8 mouse cellular contexts compared by ENCODE assay signal in genomic region chr9:122117112-122117616, GRCm38 (mm10). TPM values are rescaled to one million over a fixed set of nuclear protein-coding genes. Genes with fewer than 3 reads are reported as not detected.
DNase-seq lines count a peak whose midpoint lies in the region; ATAC-seq and TF ChIP-seq lines count a peak whose summit lies in the region.

Snrk (plus strand) TSS chr9:122117266.

- under 1% methylated on average over 64 of the region's 67 CpGs for WGBS in heart, embryonic 13.5 days
- WGBS in kidney, postnatal 0 days: 0% methylated on average over 54 of the region's 67 CpGs
- WGBS in liver, adult 2 months: 1% methylated on average over 67 of the region's 67 CpGs

- peak within 1 kb of the TSS; percentile 99 for H3K4me3 ChIP-seq in brown adipose tissue, adult 24 weeks (ENCODE audit: insufficient read depth, low read depth, low read length)
- peak within 1 kb of the TSS; percentile 94 for H3K4me3 ChIP-seq in heart, embryonic 13.5 days
- H3K4me3 ChIP-seq in kidney, postnatal 0 days (replicated peaks; ENCODE audit: low read depth, low read length): peak within 1 kb of the TSS; percentile 93
- H3K4me3 ChIP-seq in liver, adult 2 months (ENCODE audit: insufficient read depth, low read depth, low read length): peak within 1 kb of the TSS; percentile 100

- TF ChIP-seq POLR2A in liver, adult 2 months (IDR thresholded peaks at IDR 0.05; ENCODE audit: extremely low read depth, insufficient read depth, low read length): peak; percentile 94

- H3K36me3 ChIP-seq in heart, embryonic 13.5 days: peaks cover 14% of the 10 kb centered on the region; the same call in 1 of the 2 replicates
- no peaks in the 10 kb centered on the region; the same call in 1 of the 2 replicates for H3K36me3 ChIP-seq in kidney, postnatal 0 days (ENCODE audit: insufficient read depth, low read length)
- H3K36me3 ChIP-seq in liver, adult 2 months (ENCODE audit: control insufficient read depth, insufficient read depth, low read length): peaks cover 10% of the 10 kb centered on the region; the same call in 1 of the 2 replicates

- ATAC-seq in erythroid progenitor cell, adult 5-6 weeks (replicated peaks; ENCODE audit: low FRiP score, poor library complexity, severe bottlenecking): peak; percentile 82
- ATAC-seq in heart, embryonic 13.5 days (ENCODE audit: extremely low read depth, insufficient number of reproducible peaks, low FRiP score, low TSS enrichment): peak; percentile 93
- peak; percentile 94 for ATAC-seq in kidney, postnatal 0 days (replicated peaks; ENCODE audit: low FRiP score, low read depth)
- ATAC-seq in monocyte, adult 5-6 weeks (replicated peaks; ENCODE audit: insufficient number of reproducible peaks, low FRiP score, low TSS enrichment, poor library complexity, severe bottlenecking): peak; percentile 37

- peaks cover 31% of the 10 kb centered on the region for H3K79me2 ChIP-seq in liver, adult 2 months (ENCODE audit: control insufficient read depth, insufficient read depth, low read length)

- no peaks in the 10 kb centered on the region for H3K9me3 ChIP-seq in heart, embryonic 13.5 days
- no peaks in the 10 kb centered on the region for H3K9me3 ChIP-seq in kidney, postnatal 0 days (replicated peaks; ENCODE audit: low read length)

- peak within 1 kb of the TSS; percentile 100 for H3K27ac ChIP-seq in brown adipose tissue, adult 24 weeks (replicated peaks; ENCODE audit: low read depth, low read length)
- peak within 1 kb of the TSS; percentile 93 for H3K27ac ChIP-seq in heart, embryonic 13.5 days (replicated peaks)
- peak within 1 kb of the TSS; percentile 94 for H3K27ac ChIP-seq in kidney, postnatal 0 days
- peak within 1 kb of the TSS; percentile 100 for H3K27ac ChIP-seq in liver, adult 2 months (replicated peaks; ENCODE audit: insufficient read depth, low read depth, low read length)

- peak within 1 kb of the TSS; percentile 99 for H3K9ac ChIP-seq in heart, embryonic 13.5 days
- peak within 1 kb of the TSS; percentile 97 for H3K9ac ChIP-seq in kidney, postnatal 0 days (ENCODE audit: low read depth, low read length)
- peak within 1 kb of the TSS; percentile 100 for H3K9ac ChIP-seq in liver, adult 2 months (ENCODE audit: low read depth, low read length)

- TF ChIP-seq CTCF in kidney, postnatal 0 days (IDR thresholded peaks at IDR 0.05; ENCODE audit: low read depth): no peak
- no peak for TF ChIP-seq CTCF in liver, adult 2 months (IDR thresholded peaks at IDR 0.05; ENCODE audit: low read depth, low read length)

- no peaks in the 10 kb centered on the region for H3K27me3 ChIP-seq in heart, embryonic 13.5 days (replicated peaks)
- H3K27me3 ChIP-seq in kidney, postnatal 0 days (ENCODE audit: insufficient read depth, low read length): no peaks in the 10 kb centered on the region
- no peaks in the 10 kb centered on the region for H3K27me3 ChIP-seq in liver, adult 2 months (ENCODE audit: control insufficient read depth, insufficient read depth, low read length)

- peaks cover 15% of the 10 kb centered on the region for H3K4me1 ChIP-seq in brown adipose tissue, adult 24 weeks (ENCODE audit: control insufficient read depth, insufficient read depth, insufficient read length, low read length)
- H3K4me1 ChIP-seq in heart, embryonic 13.5 days: peaks cover 40% of the 10 kb centered on the region
- H3K4me1 ChIP-seq in kidney, postnatal 0 days (replicated peaks; ENCODE audit: insufficient read depth, low read length): 0 out of 2 replicates have a peak, but pooled peaks cover 11% of the 10 kb centered on the region
- H3K4me1 ChIP-seq in liver, adult 2 months (ENCODE audit: control insufficient read depth, insufficient read depth, low read length): peaks cover 30% of the 10 kb centered on the region

- DNase-seq in CD4-positive, CD25-positive, alpha-beta regulatory T cell, adult 2 months (ENCODE audit: low read depth, low spot score): peak; percentile 92
- peak; percentile 85 for DNase-seq in kidney, postnatal 0 days (ENCODE audit: low spot score)
- peak; percentile 64 for DNase-seq in liver, adult 2 months (ENCODE audit: extremely low read depth, low read depth, low spot score)
- peak; percentile 78 to 83 for DNase-seq in spleen, postnatal 36 days (ENCODE audit: low spot score in 2 of 2)

- peak within 1 kb of the TSS; percentile 91 for H3K4me2 ChIP-seq in heart, embryonic 13.5 days
- H3K4me2 ChIP-seq in kidney, postnatal 0 days (ENCODE audit: low read length): peak within 1 kb of the TSS; percentile 66

RNA-seq across cellular contexts. Expression of gene Snrk, which starts in this region (rescaled TPM):
- 78.1 and 111 TPM in 2 replicates for polyA plus RNA-seq in brown adipose tissue, adult 24 weeks (2012; ENCODE audit: insufficient read depth, insufficient read length, missing spikeins)
- 6.1 and 9.2 TPM in 2 replicates for total RNA-seq in erythroid progenitor cell, adult 5-6 weeks (2015; ENCODE audit: low replicate concordance)
- 5.9 and 11.7 TPM in 2 replicates for total RNA-seq in erythroid progenitor cell, adult 5-6 weeks (2017; ENCODE audit: low replicate concordance)
- 38.0 and 39.4 TPM in 2 replicates for polyA plus RNA-seq in heart, embryonic 13.5 days (2015; fragmentation: Nextera tagmentation; extraction: Ambion mirVana)
- polyA plus RNA-seq in kidney, postnatal 0 days (2015; fragmentation: Nextera tagmentation; extraction: Ambion mirVana): 51.3 and 51.6 TPM in 2 replicates
- total RNA-seq in liver, adult 2 months (2014; rRNA removed): 67.4 and 78.9 TPM in 2 replicates
- 34.3 and 36.4 TPM in 2 replicates for polyA plus RNA-seq in liver, adult 2 months (2012; rRNA removed)
- 72.7 to 80.3 TPM (median 79.6 TPM) in 3 replicates for total RNA-seq in monocyte, adult 5-6 weeks (2017)

Comparison
In these comparisons a context has a peak if more than half of its experiments do, and no peak if none do; other contexts are left out.
1. Peak in every context shown above with its lines: DNase-seq, ATAC-seq, H3K4me3 ChIP-seq and H3K27ac ChIP-seq.
2. ATAC-seq: peak in every context shown above with its lines; median percentile 94 in kidney, postnatal 0 days; 93 in heart, embryonic 13.5 days; 82 in erythroid progenitor cell, adult 5-6 weeks; 37 in monocyte, adult 5-6 weeks.